9 mouse cellular contexts compared by ENCODE assay signal in the genomic region with DNA sequence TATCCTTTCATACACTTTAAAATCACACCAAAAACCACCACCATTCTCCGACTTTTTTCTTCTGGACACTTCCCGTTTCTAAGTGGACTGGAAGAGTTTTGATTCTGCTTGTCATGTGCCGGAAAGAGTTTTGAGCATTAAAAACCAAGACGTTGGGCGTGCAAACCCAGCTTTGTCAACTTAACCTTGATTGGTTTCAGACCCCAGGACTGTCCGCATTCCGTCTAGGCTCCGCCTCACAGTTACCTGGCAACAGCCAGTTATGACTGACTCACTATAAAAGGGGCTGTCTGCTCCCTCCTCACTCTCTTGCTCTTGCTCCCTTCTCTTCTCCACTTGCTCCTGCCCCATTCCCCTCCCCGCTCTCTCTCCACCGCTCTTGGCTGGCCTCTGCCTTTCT. TPM values are rescaled to one million over a fixed set of nuclear protein-coding genes. Genes with fewer than 3 reads are reported as not detected.
DNase-seq lines count a peak whose midpoint lies in the region; ATAC-seq lines count a peak whose summit lies in the region.
"Had no signal": no experiment of that assay in that cellular context is flagged by ENCODE, and none has a peak within 500 bp of the region (broad histone marks: within the 10 kb centered on the region; RNA-seq: fewer than 3 reads in every experiment).

No protein-coding gene starts in this region.

- DNase-seq in heart, adult 8-10 months (ENCODE audit: low spot score), result no peak
- peak; percentile 48 for DNase-seq in ES-CJ7 (ENCODE audit: low read depth, low spot score)
- DNase-seq in spleen, postnatal 4 days (ENCODE audit: low spot score in 2 of 2), result no peak
- DNase-seq in frontal cortex, postnatal 14 days (ENCODE audit: low spot score in 2 of 2), result no peak
- DNase-seq in gastrocnemius, postnatal 25 days, result no peak
- DNase-seq: right cerebral cortex, postnatal 14 days had no signal

- no peak overlapping the region for H3K9ac ChIP-seq in heart, embryonic 16.5 days (ENCODE audit: low read length)
- no peak overlapping the region for H3K9ac ChIP-seq in embryonic facial prominence, embryonic 13.5 days
- no peak overlapping the region for H3K9ac ChIP-seq in liver, embryonic 16.5 days (ENCODE audit: low read depth, low read length)

- no peak overlapping the region for H3K27ac ChIP-seq in heart, embryonic 16.5 days (ENCODE audit: low read length)
- H3K27ac ChIP-seq in embryonic facial prominence, embryonic 13.5 days, result no peak overlapping the region
- no peak overlapping the region for H3K27ac ChIP-seq in liver, embryonic 16.5 days (ENCODE audit: low read length)

- H3K4me1 ChIP-seq in heart, embryonic 16.5 days (ENCODE audit: control insufficient read depth, insufficient read depth, low read length), result no peaks in the 10 kb centered on the region
- H3K4me1 ChIP-seq in embryonic facial prominence, embryonic 13.5 days, result no peaks in the 10 kb centered on the region
- H3K4me1 ChIP-seq in liver, embryonic 16.5 days (ENCODE audit: control insufficient read depth, low read depth, low read length), result no peaks in the 10 kb centered on the region

- no peaks in the 10 kb centered on the region for H3K9me3 ChIP-seq in heart, embryonic 16.5 days (replicated peaks; ENCODE audit: control insufficient read depth, low read length)
- no peaks in the 10 kb centered on the region for H3K9me3 ChIP-seq in embryonic facial prominence, embryonic 13.5 days
- no peaks in the 10 kb centered on the region for H3K9me3 ChIP-seq in liver, embryonic 16.5 days (replicated peaks; ENCODE audit: control insufficient read depth, low read length)

- peak overlapping the region; percentile 60 for H3K4me2 ChIP-seq in heart, embryonic 16.5 days (ENCODE audit: low read depth, low read length)
- H3K4me2 ChIP-seq in embryonic facial prominence, embryonic 13.5 days, result peak overlapping the region; percentile 47
- H3K4me2 ChIP-seq in liver, embryonic 16.5 days (ENCODE audit: low read depth, low read length), result 0 out of 2 replicates have a peak overlapping the region, but pooled peaks have one; percentile 24

- WGBS in heart, embryonic 16.5 days, result 34% methylated on average over 10 of the region's 10 CpGs
- 27% methylated on average over 10 of the region's 10 CpGs for WGBS in embryonic facial prominence, embryonic 13.5 days
- 29% methylated on average over 10 of the region's 10 CpGs for WGBS in liver, embryonic 16.5 days (ENCODE audit: insufficient replicate concordance)

- peak overlapping the region; percentile 31 for H3K4me3 ChIP-seq in heart, embryonic 16.5 days (ENCODE audit: low read length)
- peak overlapping the region; percentile 19; the same call in 1 of the 2 replicates for H3K4me3 ChIP-seq in embryonic facial prominence, embryonic 13.5 days
- H3K4me3 ChIP-seq in liver, embryonic 16.5 days (ENCODE audit: low read depth, low read length), result no peak overlapping the region

- H3K27me3 ChIP-seq in heart, embryonic 16.5 days (ENCODE audit: control insufficient read depth, insufficient read depth, low read length), result no peaks in the 10 kb centered on the region
- no peaks in the 10 kb centered on the region for H3K27me3 ChIP-seq in embryonic facial prominence, embryonic 13.5 days
- no peaks in the 10 kb centered on the region for H3K27me3 ChIP-seq in liver, embryonic 16.5 days (ENCODE audit: control insufficient read depth, insufficient read depth, low read depth, low read length)

- peak; percentile 72 for ATAC-seq in heart, embryonic 16.5 days (replicated peaks; ENCODE audit: extremely low read depth, insufficient read depth, low FRiP score)
- 0 out of 2 replicates have a peak, but pooled peaks have one; percentile 62 for ATAC-seq in embryonic facial prominence, embryonic 13.5 days (ENCODE audit: insufficient number of reproducible peaks, insufficient read depth, low FRiP score, low TSS enrichment, low read depth)
- ATAC-seq in liver, embryonic 16.5 days (ENCODE audit: low read depth), result 0 out of 2 replicates have a peak, but pooled peaks have one; percentile 7

- H3K36me3 ChIP-seq in heart, embryonic 16.5 days (ENCODE audit: control insufficient read depth, insufficient read depth), result peaks cover 21% of the 10 kb centered on the region
- H3K36me3 ChIP-seq in embryonic facial prominence, embryonic 13.5 days, result peaks cover 27% of the 10 kb centered on the region
- peaks cover 18% of the 10 kb centered on the region for H3K36me3 ChIP-seq in liver, embryonic 16.5 days (ENCODE audit: control insufficient read depth, insufficient read depth)

RNA-seq across cellular contexts. Expression of a gene that starts 22.6 kb away (rescaled TPM):
- polyA plus RNA-seq in heart, embryonic 16.5 days (2015; fragmentation: Nextera tagmentation; extraction: Ambion mirVana), result 4.1 and 4.4 TPM in 2 replicates
- 10 to 100 TPM; 13.7 to 18.6 (median 17.9) TPM for total RNA-seq in heart, adult 8-10 months (2022)
- 8.6 and 9.5 TPM in 2 replicates for polyA plus RNA-seq in embryonic facial prominence, embryonic 13.5 days (2015; fragmentation: Nextera tagmentation; extraction: Ambion mirVana)
- polyA plus RNA-seq in liver, embryonic 16.5 days (2015; fragmentation: Nextera tagmentation; extraction: Ambion mirVana), result 2.9 and 3.2 TPM in 2 replicates
- 10 to 100 TPM; 11.5 to 12.0 TPM for total RNA-seq in gastrocnemius, postnatal 25 days (2021)

RNA-seq across cellular contexts. Expression of a gene that starts 23.4 kb away (rescaled TPM):
- polyA plus RNA-seq in heart, embryonic 16.5 days (2015; fragmentation: Nextera tagmentation; extraction: Ambion mirVana), result 19.0 and 29.6 TPM in 2 replicates
- total RNA-seq in heart, adult 8-10 months (2022), result 10 to 100 TPM; 11.1 to 13.7 (median 12.9) TPM
- polyA plus RNA-seq in embryonic facial prominence, embryonic 13.5 days (2015; fragmentation: Nextera tagmentation; extraction: Ambion mirVana), result 43.7 and 47.2 TPM in 2 replicates
- polyA plus RNA-seq in liver, embryonic 16.5 days (2015; fragmentation: Nextera tagmentation; extraction: Ambion mirVana), result 12.0 and 14.3 TPM in 2 replicates
- total RNA-seq in gastrocnemius, postnatal 25 days (2021), result 1 to 10 TPM; 5.2 to 5.6 TPM

RNA-seq across cellular contexts. Expression of a gene that starts 36.1 kb away (rescaled TPM):
- polyA plus RNA-seq in heart, embryonic 16.5 days (2015; fragmentation: Nextera tagmentation; extraction: Ambion mirVana), result 19.9 and 22.9 TPM in 2 replicates
- total RNA-seq in heart, adult 8-10 months (2022), result 10 to 100 TPM; 23.9 to 28.9 (median 27.7) TPM
- polyA plus RNA-seq in embryonic facial prominence, embryonic 13.5 days (2015; fragmentation: Nextera tagmentation; extraction: Ambion mirVana), result 22.9 and 23.1 TPM in 2 replicates
- 12.6 and 13.7 TPM in 2 replicates for polyA plus RNA-seq in liver, embryonic 16.5 days (2015; fragmentation: Nextera tagmentation; extraction: Ambion mirVana)
- 10 to 100 TPM; 15.2 to 15.3 TPM for total RNA-seq in gastrocnemius, postnatal 25 days (2021)

Comparison
In these comparisons a context has a peak if more than half of its experiments do, and no peak if none do; other contexts are left out.
1. ATAC-seq: peak in every context shown above with its lines; median percentile 72 in heart, embryonic 16.5 days; 62 in embryonic facial prominence, embryonic 13.5 days; 7 in liver, embryonic 16.5 days.